Mouse (Mus musculus): ENCODE measurements around the gene Larp1b. TPM values are rescaled to one million over a fixed set of nuclear protein-coding genes. Genes with fewer than 3 reads are reported as not detected.

Gene Larp1b
- total and polyA plus RNA-seq, 2 experiments from 2014 or later = 2.9 to 11.0 TPM

DNA sequence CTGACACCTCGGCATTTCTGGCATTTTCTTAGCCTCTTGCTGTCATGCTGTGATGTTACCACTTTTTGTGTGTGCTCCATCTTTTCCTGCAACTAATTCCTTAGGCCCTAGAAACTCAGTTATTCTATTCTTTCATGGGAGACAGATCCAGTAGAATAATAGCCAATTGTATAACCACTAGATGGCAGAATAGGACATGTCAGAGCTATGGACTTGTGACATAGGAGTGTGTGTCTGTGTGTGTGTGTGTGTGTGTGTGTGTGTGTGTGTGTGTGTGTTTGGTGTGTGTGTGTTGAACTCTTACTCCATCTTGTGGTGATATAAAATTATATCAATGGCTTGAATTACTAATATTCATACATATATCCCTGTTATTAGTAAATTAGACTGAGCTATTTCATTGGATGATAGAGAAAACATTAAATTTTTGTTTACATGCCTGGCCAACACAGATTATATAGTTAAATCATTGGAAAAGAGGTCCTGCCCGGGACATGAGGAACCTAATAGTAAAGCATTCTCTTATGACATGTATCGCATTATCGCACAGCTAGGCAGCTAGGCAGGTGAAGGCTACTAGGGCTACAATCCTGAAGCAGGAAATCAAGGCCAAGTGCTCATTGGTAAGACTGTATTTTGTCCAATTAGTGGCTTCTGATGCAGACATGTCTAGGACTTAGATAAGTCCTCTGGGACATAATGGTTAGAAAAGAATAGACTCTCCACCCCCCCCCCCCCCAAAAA is 92.7 kb downstream of the Larp1b start:
- DNase-seq (peak; percentile 58), ATAC-seq (peak; percentile 85)
- Histone ChIP-seq H3K4me3 (ENCODE audit: low read depth, low read length) (no peak overlapping the region), H3K4me1 (ENCODE audit: insufficient read depth) (no peaks in the 10 kb centered on the region), H3K4me2 (ENCODE audit: low read depth) (no peak overlapping the region), H3K9me3 (ENCODE audit: low read length) (no peaks in the 10 kb centered on the region), H3K36me3 (ENCODE audit: insufficient read depth) (no peaks in the 10 kb centered on the region), H3K9ac (no peak overlapping the region), H3K27me3 (ENCODE audit: insufficient read depth, low read length) (no peaks in the 10 kb centered on the region), H3K27ac (ENCODE audit: low read depth, low read length) (no peak overlapping the region)
- WGBS = 83% methylated on average over 4 of the region's 4 CpGs
- TF ChIP-seq CTCF (IDR thresholded peaks at IDR 0.05; ENCODE audit: low read depth) = peak; percentile 88

DNA sequence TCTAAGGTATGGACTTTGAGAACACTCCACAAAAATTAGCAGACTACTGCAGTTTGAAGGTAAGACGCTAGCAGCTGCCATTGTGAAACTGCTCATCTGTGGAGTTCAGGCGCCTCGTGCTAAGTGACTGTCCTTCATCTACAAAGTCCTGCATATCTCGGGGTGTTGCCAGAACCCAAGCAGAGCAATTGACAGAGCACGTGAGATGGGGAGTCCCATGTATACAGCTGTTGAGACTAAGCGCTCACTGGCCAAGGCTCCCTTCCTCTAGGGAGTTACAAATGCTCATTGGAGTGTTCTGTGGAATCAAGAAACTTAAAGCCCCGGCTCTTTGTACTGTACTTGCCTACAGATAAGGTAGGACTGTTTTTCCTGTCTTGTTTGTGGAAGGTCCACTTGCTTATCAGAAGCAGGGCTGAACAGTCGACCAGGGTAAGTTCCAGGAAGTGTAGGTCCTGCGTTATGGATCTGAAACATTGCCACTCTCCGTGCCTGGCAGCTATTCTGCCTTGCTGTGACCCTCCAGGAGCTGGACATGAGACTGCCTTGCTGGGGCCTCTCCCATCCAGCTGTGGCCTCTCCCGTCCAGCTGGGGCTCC is 94.2 kb downstream of the Larp1b start:
- WGBS = 80% methylated on average over 11 of the region's 11 CpGs
- Histone ChIP-seq H3K4me3 (ENCODE audit: low read depth, low read length) (no peak overlapping the region), H3K9me3 (ENCODE audit: low read length) (no peaks in the 10 kb centered on the region), H3K36me3 (ENCODE audit: insufficient read depth) (no peaks in the 10 kb centered on the region), H3K9ac (no peak overlapping the region), H3K4me1 (ENCODE audit: insufficient read depth) (no peaks in the 10 kb centered on the region), H3K4me2 (ENCODE audit: low read depth) (no peak overlapping the region), H3K27ac (ENCODE audit: low read depth, low read length) (no peak overlapping the region), H3K27me3 (ENCODE audit: insufficient read depth, low read length) (no peaks in the 10 kb centered on the region)
- DNase-seq = no peak
- no peak for ATAC-seq
- TF ChIP-seq CTCF (IDR thresholded peaks at IDR 0.05; ENCODE audit: low read depth) = no peak

DNA sequence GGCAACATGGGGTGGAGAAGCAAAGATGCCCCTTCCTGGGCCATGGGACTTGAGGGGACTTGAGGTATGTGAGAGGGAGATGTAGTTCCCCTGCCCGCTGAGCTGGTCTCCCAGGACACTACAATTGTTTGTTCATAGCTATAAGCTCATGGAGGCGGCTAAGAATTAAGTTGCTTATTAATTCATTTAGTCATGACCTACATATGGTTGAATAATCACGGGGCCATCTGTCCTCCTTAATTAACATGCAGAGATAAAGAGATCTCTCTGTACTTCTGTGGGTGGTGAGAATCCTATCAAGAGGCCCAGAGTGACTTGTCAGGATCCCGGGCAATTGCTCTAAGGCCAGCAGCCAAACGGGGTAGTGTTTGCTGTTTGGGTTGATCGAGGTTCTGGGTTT is 98.2 kb downstream of the Larp1b start:
- 72% methylated on average over 6 of the region's 6 CpGs for WGBS
- Histone ChIP-seq H3K4me3 (ENCODE audit: low read depth, low read length) (no peak overlapping the region), H3K4me1 (ENCODE audit: insufficient read depth) (no peaks in the 10 kb centered on the region), H3K36me3 (ENCODE audit: insufficient read depth) (no peaks in the 10 kb centered on the region), H3K27ac (ENCODE audit: low read depth, low read length) (no peak overlapping the region), H3K9ac (no peak overlapping the region), H3K9me3 (ENCODE audit: low read length) (no peaks in the 10 kb centered on the region), H3K27me3 (ENCODE audit: insufficient read depth, low read length) (no peaks in the 10 kb centered on the region), H3K4me2 (ENCODE audit: low read depth) (no peak overlapping the region)
- no peak for ATAC-seq
- no peak for TF ChIP-seq CTCF (IDR thresholded peaks at IDR 0.05; ENCODE audit: low read depth)
- no peak for DNase-seq

DNA sequence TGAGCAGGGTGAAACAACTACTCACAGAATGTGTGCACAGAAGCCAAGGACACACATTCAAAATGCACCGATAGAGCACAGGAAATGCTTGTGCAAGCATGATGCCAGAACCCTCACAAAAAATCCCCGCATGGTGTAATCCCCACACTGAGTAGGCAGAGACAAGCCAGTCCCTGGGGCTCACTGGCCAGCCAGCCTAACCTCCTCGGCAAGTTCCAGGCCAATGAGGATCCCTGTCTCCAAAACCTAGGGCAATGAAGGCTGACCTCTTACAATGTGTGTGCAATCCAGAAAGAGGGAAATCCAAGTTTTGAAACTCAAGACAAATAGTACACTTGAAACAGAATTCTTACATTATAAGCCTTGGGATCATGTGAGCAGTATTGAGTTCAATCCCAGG is 103.7 kb downstream of the Larp1b start:
- no peak for TF ChIP-seq CTCF (IDR thresholded peaks at IDR 0.05; ENCODE audit: low read depth)
- WGBS = 92% methylated on average over 3 of the region's 3 CpGs
- H3K4me3 ChIP-seq (ENCODE audit: low read depth, low read length) = no peak overlapping the region
- H3K9ac ChIP-seq = no peak overlapping the region
- H3K4me2 ChIP-seq (ENCODE audit: low read depth) = no peak overlapping the region
- H3K36me3 ChIP-seq (ENCODE audit: insufficient read depth) = no peaks in the 10 kb centered on the region
- ATAC-seq (no peak), DNase-seq (no peak)
- no peak overlapping the region for H3K27ac ChIP-seq (ENCODE audit: low read depth, low read length)
- no peaks in the 10 kb centered on the region for H3K9me3 ChIP-seq (ENCODE audit: low read length)
- H3K4me1 ChIP-seq (ENCODE audit: insufficient read depth) = no peaks in the 10 kb centered on the region
- no peaks in the 10 kb centered on the region for H3K27me3 ChIP-seq (ENCODE audit: insufficient read depth, low read length)

DNA sequence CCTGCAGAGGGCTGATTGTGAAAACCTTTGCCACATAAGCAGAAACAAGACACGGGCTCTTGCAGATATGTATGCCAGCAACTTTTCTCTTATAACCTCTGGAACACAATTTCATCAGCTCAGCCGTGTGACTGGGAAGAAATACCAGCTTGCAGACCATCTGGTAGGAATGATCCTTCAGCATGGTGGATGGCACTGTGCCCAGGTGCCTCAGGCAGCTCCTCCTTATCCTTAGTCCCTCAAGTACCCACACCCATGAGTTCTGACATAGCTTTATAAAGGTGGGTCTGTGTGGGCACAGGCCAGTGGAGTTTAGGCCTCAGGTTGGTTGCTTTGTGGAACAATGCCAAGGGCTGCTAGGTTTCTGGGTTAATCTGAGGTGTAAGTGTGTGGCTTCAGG is 108.8 kb downstream of the Larp1b start:
- Histone ChIP-seq H3K9ac (no peak overlapping the region), H3K4me2 (ENCODE audit: low read depth) (no peak overlapping the region), H3K27me3 (ENCODE audit: insufficient read depth, low read length) (no peaks in the 10 kb centered on the region), H3K36me3 (ENCODE audit: insufficient read depth) (no peaks in the 10 kb centered on the region), H3K9me3 (ENCODE audit: low read length) (no peaks in the 10 kb centered on the region), H3K4me3 (ENCODE audit: low read depth, low read length) (no peak overlapping the region), H3K4me1 (ENCODE audit: insufficient read depth) (no peaks in the 10 kb centered on the region), H3K27ac (ENCODE audit: low read depth, low read length) (no peak overlapping the region)
- no peak for TF ChIP-seq CTCF (IDR thresholded peaks at IDR 0.05; ENCODE audit: low read depth)
- DNase-seq = peak; percentile 71
- ATAC-seq = peak; percentile 53
- 45% methylated on average over 2 of the region's 2 CpGs for WGBS

DNA sequence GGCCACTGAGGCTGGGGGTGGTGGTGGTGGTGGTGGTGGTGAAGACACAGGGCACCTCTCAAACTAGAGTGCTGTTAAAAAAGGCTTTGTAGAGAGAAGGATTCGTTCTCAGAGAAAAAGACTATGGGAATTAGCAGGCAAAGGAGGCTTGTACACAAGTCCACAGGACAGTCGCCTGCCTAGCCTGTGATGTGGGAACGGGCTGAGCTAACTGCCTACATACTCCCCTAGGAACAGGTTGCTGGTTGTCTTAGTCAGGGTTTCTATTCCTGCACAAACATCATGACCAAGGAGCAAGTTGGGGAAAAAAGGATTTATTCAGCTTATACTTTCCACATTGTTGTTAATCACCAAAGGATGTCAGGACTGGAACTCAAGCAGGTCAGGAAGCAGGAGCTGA is 109.6 kb downstream of the Larp1b start:
- Histone ChIP-seq H3K27me3 (ENCODE audit: insufficient read depth, low read length) (no peaks in the 10 kb centered on the region), H3K27ac (ENCODE audit: low read depth, low read length) (no peak overlapping the region), H3K36me3 (ENCODE audit: insufficient read depth) (no peaks in the 10 kb centered on the region), H3K4me1 (ENCODE audit: insufficient read depth) (no peaks in the 10 kb centered on the region), H3K9ac (no peak overlapping the region), H3K4me3 (ENCODE audit: low read depth, low read length) (no peak overlapping the region), H3K4me2 (ENCODE audit: low read depth) (no peak overlapping the region), H3K9me3 (ENCODE audit: low read length) (no peaks in the 10 kb centered on the region)
- ATAC-seq (no peak), DNase-seq (no peak)
- 90% methylated on average over 3 of the region's 3 CpGs for WGBS
- TF ChIP-seq CTCF (IDR thresholded peaks at IDR 0.05; ENCODE audit: low read depth) = no peak

DNA sequence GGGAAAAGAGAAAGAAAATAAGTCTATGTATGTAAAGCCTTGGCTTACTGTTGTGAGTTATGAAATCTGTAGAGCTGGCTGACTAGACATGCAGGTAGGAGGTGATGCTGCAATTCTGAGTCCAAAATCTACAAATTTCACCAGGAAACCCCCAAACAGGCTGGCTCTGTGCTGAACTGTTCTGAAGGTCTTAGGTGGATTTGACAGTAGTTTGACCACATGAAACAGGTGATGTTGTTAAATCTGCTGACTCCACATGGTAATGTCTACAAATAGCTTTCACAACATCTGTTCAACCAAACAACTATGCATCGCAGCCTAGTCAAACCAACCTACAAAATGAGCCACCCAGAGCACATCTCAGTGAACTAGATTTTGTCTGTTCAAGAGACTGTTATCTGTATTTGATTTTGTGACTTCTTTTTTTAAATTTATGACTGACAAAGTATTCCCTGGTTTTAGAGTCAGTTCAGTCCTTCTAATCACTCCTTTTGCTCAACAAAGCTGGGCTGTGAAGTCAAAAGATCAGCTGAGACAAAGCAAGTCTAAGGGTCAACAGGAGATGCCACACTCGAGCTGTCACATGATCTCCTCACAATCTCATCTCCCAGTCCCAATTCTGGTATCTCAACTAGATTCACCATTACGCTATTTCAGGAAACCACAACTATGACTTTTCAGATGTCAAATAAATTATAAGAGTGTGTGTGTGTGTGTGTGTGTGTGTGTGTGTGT is 112.4 kb downstream of the Larp1b start:
- WGBS = 88% methylated on average over 3 of the region's 3 CpGs
- TF ChIP-seq CTCF (IDR thresholded peaks at IDR 0.05; ENCODE audit: low read depth) = no peak
- Histone ChIP-seq H3K9me3 (ENCODE audit: low read length) (no peaks in the 10 kb centered on the region), H3K9ac (no peak overlapping the region), H3K4me1 (ENCODE audit: insufficient read depth) (no peaks in the 10 kb centered on the region), H3K4me3 (ENCODE audit: low read depth, low read length) (no peak overlapping the region), H3K4me2 (ENCODE audit: low read depth) (no peak overlapping the region), H3K27me3 (ENCODE audit: insufficient read depth, low read length) (no peaks in the 10 kb centered on the region), H3K36me3 (ENCODE audit: insufficient read depth) (peaks cover 7% of the 10 kb centered on the region; the same call in 1 of the 2 replicates), H3K27ac (ENCODE audit: low read depth, low read length) (no peak overlapping the region)
- ATAC-seq (no peak), DNase-seq (no peak)
